Mouse (Mus musculus): ENCODE results near the gene Chrm3. TPM values are rescaled to one million over a fixed set of nuclear protein-coding genes. Genes with fewer than 3 reads are reported as not detected.
A peak's percentile ranks its signal among the peaks of the same experiment; 100 is the strongest.

The Chrm3 gene
- total and polyA plus RNA-seq, 2 experiments from 2014 or later, result 3.5 to 36.0 TPM

DNA sequence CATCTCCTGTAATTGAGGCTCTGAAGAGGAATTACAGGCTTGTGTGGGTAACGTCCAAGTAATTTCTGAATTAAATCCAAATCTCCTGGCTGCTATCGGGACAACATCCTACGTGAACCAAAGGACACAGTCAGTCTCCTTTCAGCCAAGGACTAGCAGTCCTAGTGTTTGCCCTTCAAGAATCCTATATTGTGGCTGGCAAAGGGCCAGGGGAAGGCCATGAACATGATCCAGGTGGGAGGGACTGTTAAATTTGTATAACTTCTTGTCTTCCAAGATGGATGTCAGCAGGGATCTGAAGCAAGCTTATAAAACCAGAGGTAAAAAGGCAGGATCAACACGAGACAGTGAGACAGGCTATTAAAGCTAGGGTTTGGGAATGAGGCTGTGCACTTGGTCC is 357.7 kb downstream of the Chrm3 start:
- Histone ChIP-seq H3K27me3 (ENCODE audit: insufficient read depth, low read length) (no peaks in the 10 kb centered on the region), H3K9ac (replicated peaks; ENCODE audit: low read length) (no peak overlapping the region), H3K4me1 (ENCODE audit: insufficient read depth, low read length) (0 out of 2 replicates have a peak, but pooled peaks cover 3% of the 10 kb centered on the region), H3K4me3 (ENCODE audit: low read length) (no peak overlapping the region), H3K4me2 (ENCODE audit: low read depth, low read length) (no peak overlapping the region), H3K27ac (no peak overlapping the region), H3K36me3 (ENCODE audit: insufficient read depth, low read length) (no peaks in the 10 kb centered on the region), H3K9me3 (ENCODE audit: low read length) (no peaks in the 10 kb centered on the region)
- TF ChIP-seq CTCF (IDR thresholded peaks at IDR 0.05; ENCODE audit: low read depth), result no peak
- DNase-seq (ENCODE audit: low spot score), result no peak
- WGBS, result 55% methylated on average over 4 of the region's 4 CpGs
- no peak for ATAC-seq

GRCm38 (mm10) chr13:9997664-9998328 is 362.9 kb downstream of the Chrm3 start:
- TF ChIP-seq CTCF (IDR thresholded peaks at IDR 0.05; ENCODE audit: low read depth), result no peak
- H3K4me2 ChIP-seq (ENCODE audit: low read depth, low read length), result no peak overlapping the region
- H3K4me3 ChIP-seq (ENCODE audit: low read length), result no peak overlapping the region
- H3K9ac ChIP-seq (replicated peaks; ENCODE audit: low read length), result no peak overlapping the region
- no peak for ATAC-seq
- 69% methylated on average over 2 of the region's 2 CpGs for WGBS
- H3K36me3 ChIP-seq (ENCODE audit: insufficient read depth, low read length), result no peaks in the 10 kb centered on the region
- peak; percentile 8 for DNase-seq (ENCODE audit: low spot score)
- H3K9me3 ChIP-seq (ENCODE audit: low read length), result no peaks in the 10 kb centered on the region
- H3K4me1 ChIP-seq (ENCODE audit: insufficient read depth, low read length), result 0 out of 2 replicates have a peak, but pooled peaks cover under 1% of the 10 kb centered on the region
- H3K27me3 ChIP-seq (ENCODE audit: insufficient read depth, low read length), result no peaks in the 10 kb centered on the region
- no peak overlapping the region for H3K27ac ChIP-seq

GRCm38 (mm10) chr13:9995852-9996251 is 364.8 kb downstream of the Chrm3 start:
- Histone ChIP-seq H3K27me3 (ENCODE audit: insufficient read depth, low read length) (no peaks in the 10 kb centered on the region), H3K4me3 (ENCODE audit: low read length) (no peak overlapping the region), H3K4me2 (ENCODE audit: low read depth, low read length) (no peak overlapping the region), H3K27ac (no peak overlapping the region), H3K36me3 (ENCODE audit: insufficient read depth, low read length) (no peaks in the 10 kb centered on the region), H3K9ac (replicated peaks; ENCODE audit: low read length) (no peak overlapping the region), H3K9me3 (ENCODE audit: low read length) (no peaks in the 10 kb centered on the region), H3K4me1 (ENCODE audit: insufficient read depth, low read length) (no peaks in the 10 kb centered on the region)
- TF ChIP-seq CTCF (IDR thresholded peaks at IDR 0.05; ENCODE audit: low read depth), result no peak
- ATAC-seq (no peak), DNase-seq (ENCODE audit: low spot score) (no peak)
- 92% methylated on average over 1 of the region's 1 CpGs for WGBS

GRCm38 (mm10) chr13:9993571-9993970 is 367.1 kb downstream of the Chrm3 start:
- TF ChIP-seq CTCF (IDR thresholded peaks at IDR 0.05; ENCODE audit: low read depth), result no peak
- Histone ChIP-seq H3K4me2 (ENCODE audit: low read depth, low read length) (no peak overlapping the region), H3K36me3 (ENCODE audit: insufficient read depth, low read length) (no peaks in the 10 kb centered on the region), H3K4me1 (ENCODE audit: insufficient read depth, low read length) (no peaks in the 10 kb centered on the region), H3K27ac (no peak overlapping the region), H3K9ac (replicated peaks; ENCODE audit: low read length) (no peak overlapping the region), H3K27me3 (ENCODE audit: insufficient read depth, low read length) (no peaks in the 10 kb centered on the region), H3K9me3 (ENCODE audit: low read length) (no peaks in the 10 kb centered on the region), H3K4me3 (ENCODE audit: low read length) (no peak overlapping the region)
- ATAC-seq (no peak), DNase-seq (ENCODE audit: low spot score) (no peak)
- 86% methylated on average over 3 of the region's 3 CpGs for WGBS

- TF ChIP-seq CTCF (IDR thresholded peaks at IDR 0.05; ENCODE audit: low read depth), result no peak
- no peaks in the 10 kb centered on the region for H3K36me3 ChIP-seq (ENCODE audit: insufficient read depth, low read length)
- no peaks in the 10 kb centered on the region for H3K27me3 ChIP-seq (ENCODE audit: insufficient read depth, low read length)
- no peak overlapping the region for H3K9ac ChIP-seq (replicated peaks; ENCODE audit: low read length)
- H3K9me3 ChIP-seq (ENCODE audit: low read length), result no peaks in the 10 kb centered on the region
- WGBS, result 69% methylated on average over 2 of the region's 2 CpGs
- H3K4me2 ChIP-seq (ENCODE audit: low read depth, low read length), result no peak overlapping the region
- H3K4me1 ChIP-seq (ENCODE audit: insufficient read depth, low read length), result no peaks in the 10 kb centered on the region
- DNase-seq (ENCODE audit: low spot score) (no peak), ATAC-seq (no peak)
- no peak overlapping the region for H3K27ac ChIP-seq
- H3K4me3 ChIP-seq (ENCODE audit: low read length), result no peak overlapping the region
Measured at GRCm38 (mm10) chr13:9992640-9993039, 368.0 kb downstream of the Chrm3 start.

DNA sequence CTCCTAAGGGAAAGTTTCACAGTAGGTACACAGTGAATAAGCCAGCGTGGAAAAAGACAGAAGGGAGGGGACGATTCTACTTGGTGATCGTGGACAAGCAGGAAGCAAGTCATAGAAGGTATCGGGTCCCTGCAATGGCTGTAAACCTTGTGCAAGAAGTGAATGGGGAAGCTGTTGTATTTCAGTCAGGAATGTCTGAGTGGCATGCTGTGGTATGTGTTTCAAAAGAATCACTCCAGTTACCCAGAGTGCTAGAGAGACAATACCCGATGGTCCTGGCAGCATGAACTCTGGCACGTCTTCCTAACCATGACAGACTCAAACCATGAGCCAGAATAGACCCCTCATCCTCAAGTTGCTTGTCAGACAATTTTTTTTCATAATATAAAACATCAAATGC is 375.0 kb downstream of the Chrm3 start:
- no peak overlapping the region for H3K4me2 ChIP-seq (ENCODE audit: low read depth, low read length)
- no peak overlapping the region for H3K4me3 ChIP-seq (ENCODE audit: low read length)
- H3K36me3 ChIP-seq (ENCODE audit: insufficient read depth, low read length), result no peaks in the 10 kb centered on the region
- no peaks in the 10 kb centered on the region for H3K9me3 ChIP-seq (ENCODE audit: low read length)
- H3K27ac ChIP-seq, result no peak overlapping the region
- H3K9ac ChIP-seq (replicated peaks; ENCODE audit: low read length), result no peak overlapping the region
- no peaks in the 10 kb centered on the region for H3K27me3 ChIP-seq (ENCODE audit: insufficient read depth, low read length)
- H3K4me1 ChIP-seq (ENCODE audit: insufficient read depth, low read length), result no peaks in the 10 kb centered on the region
- no peak for TF ChIP-seq CTCF (IDR thresholded peaks at IDR 0.05; ENCODE audit: low read depth)
- ATAC-seq (no peak), DNase-seq (ENCODE audit: low spot score) (no peak)
- 53% methylated on average over 6 of the region's 6 CpGs for WGBS

DNA sequence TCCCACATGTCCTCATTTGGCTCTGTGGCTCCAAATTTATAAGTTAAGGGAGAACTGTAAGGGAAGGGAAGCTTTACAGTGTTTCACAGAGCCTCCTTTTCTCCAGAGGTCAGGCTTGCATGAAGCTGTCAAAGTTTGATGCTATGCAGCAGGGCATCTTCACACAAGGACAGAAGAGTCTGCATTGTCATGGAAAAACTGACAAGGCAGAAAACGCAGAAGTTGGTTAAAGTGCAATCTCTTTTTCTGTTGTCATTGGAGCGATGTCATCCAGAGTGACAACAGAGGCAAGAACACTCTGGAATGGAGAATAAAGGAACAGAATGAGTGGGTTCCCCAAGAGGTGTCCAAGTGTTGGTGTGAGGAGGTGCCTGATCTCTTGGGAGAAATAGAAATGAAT is 377.4 kb downstream of the Chrm3 start:
- DNase-seq (ENCODE audit: low spot score) (no peak), ATAC-seq (no peak)
- Histone ChIP-seq H3K27ac (no peak overlapping the region), H3K4me2 (ENCODE audit: low read depth, low read length) (no peak overlapping the region), H3K9ac (replicated peaks; ENCODE audit: low read length) (no peak overlapping the region), H3K9me3 (ENCODE audit: low read length) (no peaks in the 10 kb centered on the region), H3K4me1 (ENCODE audit: insufficient read depth, low read length) (no peaks in the 10 kb centered on the region), H3K27me3 (ENCODE audit: insufficient read depth, low read length) (no peaks in the 10 kb centered on the region), H3K4me3 (ENCODE audit: low read length) (no peak overlapping the region), H3K36me3 (ENCODE audit: insufficient read depth, low read length) (no peaks in the 10 kb centered on the region)
- 75% methylated on average over 2 of the region's 2 CpGs for WGBS
- TF ChIP-seq CTCF (IDR thresholded peaks at IDR 0.05; ENCODE audit: low read depth), result no peak
